Mouse (Mus musculus) spleen, adult 2 months (tissue): ENCODE data around the gene 2200002D01Rik. TPM values are rescaled to one million over a fixed set of nuclear protein-coding genes. Genes with fewer than 3 reads are reported as not detected.

Source experiments
- DNase-seq, 2 experiments: peaks; one replicate each; pipeline versions ENCODE4 v3.0.0 to v3.0.0-alpha.2; 2012 to 2021; ENCODE audit warnings: low spot score in 2 of 2, low read depth in 1 of 2
- H3K27ac ChIP-seq: fragments of 200-500 bp; 2 replicates; pipeline ENCODE4 v1.5.1; 2012; ENCODE audit warnings: low read length, inconsistent platforms; ENCODE audit not compliant: insufficient read depth
- H3K27me3 ChIP-seq: fragments of 200-500 bp; 2 replicates; pipeline ENCODE4 v1.6.1; 2012; ENCODE audit warnings: mild to moderate bottlenecking, moderate library complexity, low read length, inconsistent platforms; ENCODE audit not compliant: control insufficient read depth, insufficient read depth
- H3K36me3 ChIP-seq: fragments of 200-500 bp; 2 replicates; pipeline ENCODE4 v1.6.1; 2012; ENCODE audit warnings: mild to moderate bottlenecking, low read length, inconsistent platforms; ENCODE audit not compliant: control insufficient read depth, insufficient read depth
- H3K4me1 ChIP-seq: fragments of 200-500 bp; 2 replicates; pipeline ENCODE4 v1.6.1; 2011; ENCODE audit warnings: inconsistent platforms; ENCODE audit not compliant: control insufficient read depth, insufficient read depth, insufficient read length
- H3K4me3 ChIP-seq: fragments of 200-500 bp; 2 replicates; pipeline ENCODE4 v1.5.1; 2011; ENCODE audit warnings: mild to moderate bottlenecking, inconsistent platforms; ENCODE audit not compliant: insufficient read depth, insufficient read length; ENCODE audit errors: extremely low read depth
- CTCF ChIP-seq: fragments of 200-500 bp; IDR thresholded peaks from 2 replicates; pipeline ENCODE4 v1.5.1; 2011; ENCODE audit warnings: mild to moderate bottlenecking, inconsistent platforms; ENCODE audit not compliant: insufficient read depth, insufficient read length, insufficient replicate concordance; ENCODE audit errors: extremely low read depth
- POLR2A ChIP-seq: fragments of 200-500 bp; IDR thresholded peaks from 2 replicates; pipeline ENCODE4 v1.6.1; 2011; ENCODE audit warnings: low read depth, low read length, inconsistent platforms
- WGBS: fragments of 180-500 bp; shearing (Covaris S2); methylation state at CpG from one replicate; pipeline ENCODE4 v1.1.7; 2018; 5-methylcytosine and 5-hydroxymethylcytosine counted together
- polyA plus RNA-seq: library from polyadenylated mRNA; depleted of rRNA; stranded (reverse); fragments of >200 nt; gene quantifications from 2 replicates; pipeline ENCODE4 v1.2.3, GENCODE M21; 2012

Gene 2200002D01Rik
- polyA plus RNA-seq, 1 experiment, result 0.51 TPM

DNA sequence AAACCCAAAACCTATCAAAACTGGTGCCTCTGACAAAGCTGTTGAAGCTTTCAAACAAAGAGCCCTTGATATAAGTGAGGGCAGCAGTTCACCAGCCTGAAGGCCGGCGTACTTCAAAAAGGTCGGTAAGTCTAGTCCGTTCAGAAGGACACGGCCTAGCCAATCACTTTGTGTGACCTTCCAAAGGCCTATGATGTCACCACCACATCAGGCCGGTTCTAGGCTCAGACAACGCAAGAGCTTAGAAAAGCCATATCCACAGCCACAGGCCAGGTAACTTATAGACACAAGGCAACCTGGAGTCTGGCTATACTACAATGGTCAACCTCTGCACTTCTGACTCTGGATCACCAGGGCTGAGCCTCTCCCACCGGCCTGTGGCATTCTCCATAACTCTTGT lies 31.7 kb upstream of the 2200002D01Rik start:
- peaks cover 6% of the 10 kb centered on the region for H3K4me1 ChIP-seq
- 90% methylated on average over 8 of the region's 8 CpGs for WGBS
- no peak for TF ChIP-seq CTCF
- TF ChIP-seq POLR2A, result no peak
- no peak overlapping the region for H3K4me3 ChIP-seq
- no peaks in the 10 kb centered on the region for H3K36me3 ChIP-seq
- DNase-seq, result no peak
- H3K27me3 ChIP-seq, result no peaks in the 10 kb centered on the region
- no peak overlapping the region for H3K27ac ChIP-seq

DNA sequence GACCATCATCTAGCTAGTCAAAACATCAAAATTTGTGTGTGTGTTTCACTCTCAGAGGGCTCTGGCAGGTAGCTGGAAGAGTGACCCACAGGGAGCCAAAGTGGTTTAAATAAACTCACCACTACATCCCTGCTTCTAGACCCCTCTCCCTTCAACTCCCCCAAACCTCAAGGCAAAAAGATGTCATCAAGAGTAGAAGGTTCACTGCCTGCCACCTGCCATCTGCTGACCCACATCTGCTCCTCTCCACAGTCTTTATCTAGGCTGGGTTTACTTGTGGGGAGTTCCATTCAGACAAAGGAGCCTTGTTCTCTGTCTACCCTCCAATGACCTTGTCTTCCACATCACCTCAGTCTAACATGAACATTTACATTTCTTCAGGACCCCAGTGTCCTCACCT lies 31.0 kb upstream of the 2200002D01Rik start:
- no peak for TF ChIP-seq POLR2A
- no peak for TF ChIP-seq CTCF
- H3K27me3 ChIP-seq, result no peaks in the 10 kb centered on the region
- no peak overlapping the region for H3K27ac ChIP-seq
- peaks cover 6% of the 10 kb centered on the region for H3K4me1 ChIP-seq
- no peaks in the 10 kb centered on the region for H3K36me3 ChIP-seq
- no peak overlapping the region for H3K4me3 ChIP-seq
- DNase-seq, result no peak

DNA sequence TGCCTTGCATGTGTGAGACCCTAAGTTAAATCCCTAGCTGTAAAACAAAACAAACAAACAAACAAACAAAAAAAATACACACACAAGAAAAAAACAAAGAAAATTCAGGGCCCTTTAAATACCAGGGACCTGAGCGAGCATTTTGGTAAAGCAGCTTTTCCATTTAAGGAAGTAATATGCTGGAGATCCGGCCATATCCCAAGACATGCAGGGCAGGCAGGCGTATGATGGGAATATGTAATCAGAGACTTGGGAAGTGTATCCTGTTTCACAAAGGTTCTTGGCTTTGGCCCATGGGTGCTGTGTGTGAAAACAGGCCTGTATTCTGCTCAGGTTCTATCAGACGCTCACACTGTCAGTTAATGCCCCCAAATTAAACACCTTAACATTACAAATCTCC lies 29.2 kb upstream of the 2200002D01Rik start:
- H3K4me3 ChIP-seq, result no peak overlapping the region
- no peak for TF ChIP-seq POLR2A
- TF ChIP-seq CTCF, result no peak

DNA sequence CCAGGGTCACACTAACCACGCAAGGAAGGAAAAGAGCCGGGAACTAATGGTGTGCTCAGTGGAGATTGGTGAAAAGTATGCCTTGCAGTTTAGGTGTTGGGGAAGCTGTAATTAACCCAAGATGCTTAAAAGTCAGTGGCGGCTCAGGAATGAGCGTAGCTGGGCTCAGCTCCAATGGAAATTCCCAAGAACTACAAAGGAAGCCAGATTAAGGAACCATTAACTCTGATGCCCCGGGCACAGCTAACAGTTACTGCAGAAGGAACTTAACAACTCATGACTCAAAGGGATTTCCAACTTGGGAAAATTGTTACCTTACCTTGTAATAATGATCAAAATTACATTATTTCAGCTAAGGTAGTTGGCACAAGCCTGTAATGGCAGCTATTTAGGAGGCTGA lies 28.4 kb upstream of the 2200002D01Rik start:
- no peak overlapping the region for H3K27ac ChIP-seq
- no peak for DNase-seq
- WGBS, result 80% methylated on average over 5 of the region's 5 CpGs
- no peaks in the 10 kb centered on the region for H3K36me3 ChIP-seq
- H3K4me1 ChIP-seq, result peaks cover 2% of the 10 kb centered on the region; the same call in 1 of the 2 replicates
- no peak for TF ChIP-seq POLR2A
- no peak for TF ChIP-seq CTCF
- no peak overlapping the region for H3K4me3 ChIP-seq
- no peaks in the 10 kb centered on the region for H3K27me3 ChIP-seq

More for the DNA sequence above, 29.2 kb upstream of the 2200002D01Rik start:
- H3K27me3 ChIP-seq, result no peaks in the 10 kb centered on the region
- no peak overlapping the region for H3K27ac ChIP-seq
- H3K36me3 ChIP-seq, result no peaks in the 10 kb centered on the region
- H3K4me1 ChIP-seq, result peaks cover 6% of the 10 kb centered on the region
- no peak for DNase-seq
- 80% methylated on average over 4 of the region's 4 CpGs for WGBS

DNA sequence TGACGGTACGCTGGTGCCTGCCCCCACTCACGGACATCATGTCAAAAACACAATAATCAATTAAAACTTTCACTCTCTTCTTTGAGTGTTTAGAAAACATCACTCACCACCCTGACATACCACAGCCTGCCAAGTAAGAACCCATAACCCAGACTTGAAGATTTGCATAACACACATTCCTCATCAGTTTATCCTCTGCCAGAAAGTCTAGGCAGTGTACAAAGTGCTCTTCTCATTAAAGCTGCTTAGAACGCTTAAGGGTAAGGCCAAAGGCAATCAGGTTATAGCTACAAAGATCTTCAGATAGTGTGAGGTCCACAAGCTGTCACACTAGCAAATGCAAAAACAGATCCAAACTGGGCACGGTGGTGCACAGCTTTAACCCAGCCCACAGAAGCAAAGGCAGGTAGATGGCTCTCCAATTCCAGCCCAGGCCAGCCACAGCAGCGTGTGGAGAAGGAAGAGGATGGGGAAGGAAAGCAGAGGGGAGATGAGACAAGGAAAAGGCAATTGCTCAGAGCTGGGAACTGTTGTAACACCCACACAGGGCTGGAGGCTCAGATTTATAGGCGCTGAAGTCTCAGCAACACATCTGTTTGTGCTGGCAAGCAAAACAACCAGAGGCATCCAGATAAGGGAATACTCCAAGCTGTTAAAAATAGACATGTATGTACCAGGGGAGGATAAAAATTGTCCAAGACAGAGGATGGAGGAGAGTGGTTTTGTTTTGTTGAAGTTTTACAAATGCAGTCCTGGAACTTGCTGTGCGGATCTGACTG lies 23.6 kb upstream of the 2200002D01Rik start:
- H3K27me3 ChIP-seq, result no peaks in the 10 kb centered on the region
- no peak overlapping the region for H3K4me3 ChIP-seq
- 84% methylated on average over 8 of the region's 8 CpGs for WGBS
- TF ChIP-seq POLR2A, result no peak
- no peak for TF ChIP-seq CTCF
- no peaks in the 10 kb centered on the region for H3K36me3 ChIP-seq
- peaks cover 8% of the 10 kb centered on the region for H3K4me1 ChIP-seq
- H3K27ac ChIP-seq, result no peak overlapping the region
- DNase-seq, result no peak

DNA sequence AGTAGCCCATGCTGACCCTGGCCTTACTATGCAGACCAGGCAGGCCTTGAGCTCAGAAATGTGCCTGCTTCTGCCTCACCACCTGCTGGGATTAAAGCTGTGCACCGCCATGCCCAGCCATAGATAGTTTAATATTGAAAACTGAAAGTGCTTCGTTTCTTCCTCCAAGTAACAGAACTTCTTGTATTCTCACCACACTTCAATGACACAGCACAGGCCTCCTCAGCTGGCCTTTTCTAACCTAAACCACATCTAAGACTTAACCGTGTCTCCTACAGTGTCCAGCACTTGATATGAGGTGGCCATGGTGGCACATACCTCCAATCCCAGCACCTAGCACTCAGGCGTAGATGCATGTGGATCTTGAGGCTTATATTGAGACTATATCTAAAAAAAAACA lies 22.2 kb upstream of the 2200002D01Rik start:
- WGBS, result 32% methylated on average over 4 of the region's 4 CpGs
- H3K27me3 ChIP-seq, result no peaks in the 10 kb centered on the region
- no peak for TF ChIP-seq POLR2A
- no peak for TF ChIP-seq CTCF
- no peak overlapping the region for H3K4me3 ChIP-seq
- H3K27ac ChIP-seq, result no peak overlapping the region
- DNase-seq, result no peak
- H3K4me1 ChIP-seq, result peaks cover 8% of the 10 kb centered on the region
- H3K36me3 ChIP-seq, result no peaks in the 10 kb centered on the region

DNA sequence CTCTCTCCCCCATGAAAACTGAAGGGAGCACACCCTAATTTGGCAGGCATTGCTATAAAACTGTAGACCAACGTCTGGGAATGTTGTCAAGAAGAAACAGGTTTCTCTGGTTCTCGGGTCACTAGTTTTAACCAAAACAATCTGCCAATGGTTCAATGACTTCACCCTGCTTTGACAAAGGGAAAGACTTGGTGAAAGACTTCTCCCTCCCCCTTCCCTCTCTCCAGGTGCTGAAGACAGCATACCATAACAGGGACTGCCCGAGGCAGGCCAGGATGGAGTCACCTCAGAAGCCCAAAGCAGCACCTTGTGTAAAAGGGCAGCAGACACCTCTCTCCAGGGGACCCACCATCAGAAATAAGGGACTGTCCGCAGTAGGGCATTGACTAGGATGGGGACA lies 18.7 kb upstream of the 2200002D01Rik start:
- Histone ChIP-seq H3K4me1 (peaks cover 8% of the 10 kb centered on the region), H3K36me3 (no peaks in the 10 kb centered on the region), H3K4me3 (no peak overlapping the region), H3K27ac (no peak overlapping the region), H3K27me3 (no peaks in the 10 kb centered on the region)
- WGBS, result 85% methylated on average over 4 of the region's 4 CpGs
- TF ChIP-seq CTCF, result no peak
- no peak for TF ChIP-seq POLR2A
- no peak for DNase-seq
